Mouse (Mus musculus) brown adipose tissue, adult 24 weeks (tissue): Measurements from ENCODE around the gene Mef2b. TPM values are rescaled to one million over a fixed set of nuclear protein-coding genes. Genes with fewer than 3 reads are reported as not detected.

Source experiments
- H3K27ac ChIP-seq: fragments of 200-500 bp; replicated peaks from 2 replicates; pipeline ENCODE4 v1.5.1; 2012; ENCODE audit warnings: low read depth, mild to moderate bottlenecking, low read length
- H3K4me1 ChIP-seq: fragments of 200-500 bp; 2 replicates; pipeline ENCODE4 v1.6.1; 2012; ENCODE audit warnings: low read length, mixed read lengths; ENCODE audit not compliant: control insufficient read depth, insufficient read depth, insufficient read length
- H3K4me3 ChIP-seq: fragments of 200-500 bp; 2 replicates; pipeline ENCODE4 v1.5.1; 2012; ENCODE audit warnings: low read depth, mild to moderate bottlenecking, low read length, moderate library complexity; ENCODE audit not compliant: insufficient read depth
- polyA plus RNA-seq: library from polyadenylated mRNA; stranded (reverse); fragments of >200 nt; gene quantifications from 2 replicates; pipeline ENCODE4 v1.2.4, GENCODE M21; 2012; ENCODE audit not compliant: missing spikeins, insufficient read depth, insufficient read length

Mef2b gene
- polyA plus RNA-seq, 1 experiment = not detected

GRCm38 (mm10) chr8:70181212-70181902 is 41.8 kb downstream of the Mef2b start:
- no peak overlapping the region for H3K27ac ChIP-seq
- H3K4me1 ChIP-seq = no peaks in the 10 kb centered on the region
- H3K4me3 ChIP-seq = no peak overlapping the region

- no peak overlapping the region for H3K27ac ChIP-seq
Observed at GRCm38 (mm10) chr8:70181903-70182252, 42.4 kb downstream of the Mef2b start.

GRCm38 (mm10) chr8:70183194-70183593 is 43.7 kb downstream of the Mef2b start:
- Histone ChIP-seq H3K4me1 (no peaks in the 10 kb centered on the region), H3K4me3 (no peak overlapping the region), H3K27ac (no peak overlapping the region)

More at GRCm38 (mm10) chr8:70181903-70182252, 42.4 kb downstream of the Mef2b start:
- Histone ChIP-seq H3K4me3 (no peak overlapping the region), H3K4me1 (no peaks in the 10 kb centered on the region)

GRCm38 (mm10) chr8:70188707-70189106 is 49.2 kb downstream of the Mef2b start:
- Histone ChIP-seq H3K27ac (no peak overlapping the region), H3K4me1 (no peaks in the 10 kb centered on the region), H3K4me3 (no peak overlapping the region)

GRCm38 (mm10) chr8:70193238-70193637 is 53.7 kb downstream of the Mef2b start:
- peaks cover 12% of the 10 kb centered on the region for H3K4me1 ChIP-seq
- H3K27ac ChIP-seq = no peak overlapping the region
- H3K4me3 ChIP-seq = no peak overlapping the region

- Histone ChIP-seq H3K27ac (0 out of 2 replicates have a peak overlapping the region, but pooled peaks have one; percentile 21), H3K4me1 (peaks cover 15% of the 10 kb centered on the region), H3K4me3 (no peak overlapping the region)
Observed at GRCm38 (mm10) chr8:70194191-70194590, 54.7 kb downstream of the Mef2b start.

GRCm38 (mm10) chr8:70195762-70196161 is 56.3 kb downstream of the Mef2b start:
- H3K27ac ChIP-seq = 0 out of 2 replicates have a peak overlapping the region, but pooled peaks have one; percentile 42
- no peak overlapping the region for H3K4me3 ChIP-seq
- peaks cover 18% of the 10 kb centered on the region for H3K4me1 ChIP-seq

- Histone ChIP-seq H3K4me1 (peaks cover 25% of the 10 kb centered on the region), H3K27ac (no peak overlapping the region), H3K4me3 (no peak overlapping the region)
Observed at GRCm38 (mm10) chr8:70197603-70198002, 58.1 kb downstream of the Mef2b start.

GRCm38 (mm10) chr8:70200098-70200681 is 60.7 kb downstream of the Mef2b start:
- Histone ChIP-seq H3K4me1 (peaks cover 14% of the 10 kb centered on the region), H3K27ac (0 out of 2 replicates have a peak overlapping the region, but pooled peaks have one; percentile 19), H3K4me3 (no peak overlapping the region)

GRCm38 (mm10) chr8:70201417-70201816 is 61.9 kb downstream of the Mef2b start:
- H3K27ac ChIP-seq = peak overlapping the region; percentile 14; the same call in 1 of the 2 replicates
- H3K4me1 ChIP-seq = peaks cover 13% of the 10 kb centered on the region
- H3K4me3 ChIP-seq = no peak overlapping the region

- no peak overlapping the region for H3K27ac ChIP-seq
- no peak overlapping the region for H3K4me3 ChIP-seq
- H3K4me1 ChIP-seq = peaks cover 13% of the 10 kb centered on the region
Observed at GRCm38 (mm10) chr8:70203072-70203471, 63.6 kb downstream of the Mef2b start.

- peaks cover 7% of the 10 kb centered on the region for H3K4me1 ChIP-seq
- H3K4me3 ChIP-seq = no peak overlapping the region
- peak overlapping the region; percentile 2; the same call in 1 of the 2 replicates for H3K27ac ChIP-seq
Observed at GRCm38 (mm10) chr8:70204757-70205156, 65.2 kb downstream of the Mef2b start.

- Histone ChIP-seq H3K4me1 (no peaks in the 10 kb centered on the region), H3K4me3 (peak overlapping the region; percentile 54), H3K27ac (peak overlapping the region; percentile 93)
Observed at GRCm38 (mm10) chr8:70208130-70208529, 68.6 kb downstream of the Mef2b start.

GRCm38 (mm10) chr8:70210538-70210937 is 71.0 kb downstream of the Mef2b start:
- Histone ChIP-seq H3K27ac (peak overlapping the region; percentile 92), H3K4me3 (peak overlapping the region; percentile 89)

GRCm38 (mm10) chr8:70211275-70211674 is 71.8 kb downstream of the Mef2b start:
- peaks cover 4% of the 10 kb centered on the region; the same call in 1 of the 2 replicates for H3K4me1 ChIP-seq
- H3K27ac ChIP-seq = peak overlapping the region; percentile 92
- peak overlapping the region; percentile 89 for H3K4me3 ChIP-seq

More at GRCm38 (mm10) chr8:70210538-70210937, 71.0 kb downstream of the Mef2b start:
- peaks cover 1% of the 10 kb centered on the region; the same call in 1 of the 2 replicates for H3K4me1 ChIP-seq

- H3K4me3 ChIP-seq = peak overlapping the region; percentile 89
- H3K4me1 ChIP-seq = peaks cover 4% of the 10 kb centered on the region; the same call in 1 of the 2 replicates
- H3K27ac ChIP-seq = peak overlapping the region; percentile 92
Observed at GRCm38 (mm10) chr8:70211726-70212111, 72.2 kb downstream of the Mef2b start.
